Mouse (Mus musculus): ENCODE data around the gene Eef2k. TPM values are rescaled to one million over a fixed set of nuclear protein-coding genes. Genes with fewer than 3 reads are reported as not detected.

The Eef2k gene
- polyA plus RNA-seq, 2 experiments: 13.4 to 30.2 TPM

GRCm38 (mm10) chr7:120843037-120843621 lies 498 bp downstream of the Eef2k start:
- peak overlapping the region; percentile 73 to 95 for H3K4me3 ChIP-seq (ENCODE audit: insufficient read depth in 1 of 2, low read depth in 2 of 2, low read length in 2 of 2)
- H3K4me2 ChIP-seq (ENCODE audit: low read depth): peak overlapping the region; percentile 88
- no peaks in the 10 kb centered on the region for H3K27me3 ChIP-seq (ENCODE audit: control insufficient read depth, insufficient read depth, low read length)
- peak; percentile 65 to 74 (median 69) for DNase-seq (ENCODE audit: low read depth in 3 of 3, low spot score in 3 of 3)
- peak overlapping the region; percentile 90 for H3K27ac ChIP-seq
- H3K36me3 ChIP-seq (replicated peaks; ENCODE audit: control insufficient read depth, insufficient read depth, low read depth): peaks cover 27% of the 10 kb centered on the region
- peaks cover 0 to 28% of the 10 kb centered on the region in 2 experiments; a peak in 3 of 4 replicates for H3K4me1 ChIP-seq (replicated peaks; ENCODE audit: control insufficient read depth in 2 of 2, insufficient read depth in 2 of 2, low read length in 1 of 2)
- WGBS (ENCODE audit: insufficient replicate concordance): under 1% methylated on average over 40 of the region's 40 CpGs
- TF ChIP-seq EP300 (IDR thresholded peaks at IDR 0.05; ENCODE audit: low read depth) (no peak), CTCF (IDR thresholded peaks at IDR 0.05; ENCODE audit: low read depth) (no peak; the same call in none of the 2 replicates)
- peak; percentile 72 for ATAC-seq (ENCODE audit: insufficient read depth)
- peak overlapping the region; percentile 92 for H3K9ac ChIP-seq (replicated peaks)
- H3K9me3 ChIP-seq (ENCODE audit: control insufficient read depth, low read length): no peaks in the 10 kb centered on the region

DNA sequence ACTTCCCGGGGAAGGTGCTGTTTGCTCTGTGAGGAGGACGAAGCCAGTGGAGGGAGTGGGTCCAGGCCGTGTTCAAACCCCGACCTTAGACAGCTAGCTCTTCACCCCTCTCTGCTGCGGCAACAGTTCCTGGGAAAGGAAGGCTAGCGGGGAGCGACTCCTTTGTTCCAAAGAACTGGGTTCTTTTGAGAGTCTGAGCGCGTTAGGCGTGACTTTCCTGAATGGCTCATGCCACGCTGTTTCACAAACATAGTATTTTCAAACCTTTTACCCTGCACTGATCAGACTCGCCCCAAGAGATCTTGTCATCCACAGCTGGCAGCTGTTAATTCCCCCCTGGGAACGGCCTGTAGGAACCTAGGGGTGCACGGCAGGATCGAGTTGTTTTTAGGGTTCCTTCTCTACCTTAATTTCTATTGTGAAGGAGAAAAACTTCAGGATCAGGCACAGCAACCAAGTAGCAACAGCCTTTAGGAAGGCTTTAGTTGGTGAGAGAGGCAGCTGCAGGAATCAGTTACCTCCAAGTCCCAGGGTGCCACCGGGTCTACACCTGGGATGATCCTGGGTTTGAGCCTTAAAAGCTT lies 1.3 kb downstream of the Eef2k start:
- WGBS (ENCODE audit: insufficient replicate concordance): 5% methylated on average over 16 of the region's 16 CpGs
- peak overlapping the region; percentile 88 for H3K4me2 ChIP-seq (ENCODE audit: low read depth)
- peaks cover 29% of the 10 kb centered on the region for H3K36me3 ChIP-seq (replicated peaks; ENCODE audit: control insufficient read depth, insufficient read depth, low read depth)
- H3K27ac ChIP-seq: peak overlapping the region; percentile 90
- H3K4me3 ChIP-seq (ENCODE audit: insufficient read depth in 1 of 2, low read depth in 2 of 2, low read length in 2 of 2): peak overlapping the region; percentile 73 to 95
- no peaks in the 10 kb centered on the region for H3K9me3 ChIP-seq (ENCODE audit: control insufficient read depth, low read length)
- peak overlapping the region; percentile 92 for H3K9ac ChIP-seq (replicated peaks)
- H3K4me1 ChIP-seq (replicated peaks; ENCODE audit: control insufficient read depth in 2 of 2, insufficient read depth in 2 of 2, low read length in 1 of 2): peaks cover 7 to 36% of the 10 kb centered on the region in 2 experiments
- TF ChIP-seq EP300 (IDR thresholded peaks at IDR 0.05; ENCODE audit: low read depth): no peak
- TF ChIP-seq CTCF (IDR thresholded peaks at IDR 0.05; ENCODE audit: low read depth): no peak
- ATAC-seq (ENCODE audit: insufficient read depth): no peak
- DNase-seq (ENCODE audit: low read depth in 3 of 3, low spot score in 3 of 3): no peak
- no peaks in the 10 kb centered on the region for H3K27me3 ChIP-seq (ENCODE audit: control insufficient read depth, insufficient read depth, low read length)

GRCm38 (mm10) chr7:120844689-120845088 lies 2.1 kb downstream of the Eef2k start:
- Histone ChIP-seq H3K4me1 (replicated peaks; ENCODE audit: control insufficient read depth in 2 of 2, insufficient read depth in 2 of 2, low read length in 1 of 2) (peaks cover 12 to 41% of the 10 kb centered on the region in 2 experiments), H3K4me3 (ENCODE audit: insufficient read depth in 1 of 2, low read depth in 2 of 2, low read length in 2 of 2) (peak overlapping the region; percentile 73 to 95), H3K4me2 (ENCODE audit: low read depth) (peak overlapping the region; percentile 88), H3K36me3 (replicated peaks; ENCODE audit: control insufficient read depth, insufficient read depth, low read depth) (peaks cover 29% of the 10 kb centered on the region), H3K9ac (replicated peaks) (peak overlapping the region; percentile 92), H3K27ac (peak overlapping the region; percentile 90), H3K27me3 (ENCODE audit: control insufficient read depth, insufficient read depth, low read length) (no peaks in the 10 kb centered on the region), H3K9me3 (ENCODE audit: control insufficient read depth, low read length) (no peaks in the 10 kb centered on the region)
- WGBS (ENCODE audit: insufficient replicate concordance): 56% methylated on average over 9 of the region's 9 CpGs
- DNase-seq (ENCODE audit: low read depth in 3 of 3, low spot score in 3 of 3): peak in 1 of 3 experiments; percentile 59
- no peak for ATAC-seq (ENCODE audit: insufficient read depth)
- TF ChIP-seq CTCF (IDR thresholded peaks at IDR 0.05; ENCODE audit: low read depth): no peak
- no peak for TF ChIP-seq EP300 (IDR thresholded peaks at IDR 0.05; ENCODE audit: low read depth)

GRCm38 (mm10) chr7:120848831-120849512 lies 6.3 kb downstream of the Eef2k start:
- H3K9ac ChIP-seq (replicated peaks): no peak overlapping the region; the same call in 1 of the 2 replicates

DNA sequence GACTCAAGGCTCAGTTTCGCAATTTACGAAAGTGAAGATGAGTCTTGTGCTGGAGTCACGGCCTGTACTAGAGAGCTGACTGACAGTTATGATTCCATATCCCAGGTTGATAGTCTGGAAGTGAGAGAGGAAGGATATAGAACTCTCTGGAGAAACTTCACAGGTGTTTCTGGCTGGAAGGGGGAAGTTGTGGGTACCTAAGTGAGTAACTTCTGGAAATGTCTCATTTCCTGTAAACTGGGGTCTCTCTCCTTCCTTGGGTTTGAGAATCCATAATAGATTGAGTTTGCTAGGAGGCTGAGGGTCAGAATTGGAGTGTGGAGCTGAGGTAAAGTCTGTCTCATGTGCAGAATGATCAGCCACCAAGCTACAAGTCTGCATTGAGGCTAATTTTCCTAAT lies 7.5 kb downstream of the Eef2k start:
- peak overlapping the region; percentile 72 for H3K27ac ChIP-seq
- H3K9ac ChIP-seq (replicated peaks): no peak overlapping the region
- DNase-seq (ENCODE audit: low read depth in 3 of 3, low spot score in 3 of 3) (no peak), ATAC-seq (ENCODE audit: insufficient read depth) (no peak)
- H3K4me2 ChIP-seq (ENCODE audit: low read depth): peak overlapping the region; percentile 61
- H3K4me1 ChIP-seq (replicated peaks; ENCODE audit: control insufficient read depth in 2 of 2, insufficient read depth in 2 of 2, low read length in 1 of 2): peaks cover 45 to 65% of the 10 kb centered on the region in 2 experiments
- no peaks in the 10 kb centered on the region for H3K27me3 ChIP-seq (ENCODE audit: control insufficient read depth, insufficient read depth, low read length)
- no peak overlapping the region for H3K4me3 ChIP-seq (ENCODE audit: insufficient read depth in 1 of 2, low read depth in 2 of 2, low read length in 2 of 2)
- TF ChIP-seq EP300 (IDR thresholded peaks at IDR 0.05; ENCODE audit: low read depth): no peak
- peaks cover 35% of the 10 kb centered on the region for H3K36me3 ChIP-seq (replicated peaks; ENCODE audit: control insufficient read depth, insufficient read depth, low read depth)
- H3K9me3 ChIP-seq (ENCODE audit: control insufficient read depth, low read length): no peaks in the 10 kb centered on the region
- WGBS (ENCODE audit: insufficient replicate concordance): 86% methylated on average over 3 of the region's 3 CpGs

More at GRCm38 (mm10) chr7:120848831-120849512, 6.3 kb downstream of the Eef2k start:
- DNase-seq (ENCODE audit: low read depth in 3 of 3, low spot score in 3 of 3) (no peak), ATAC-seq (ENCODE audit: insufficient read depth) (no peak)
- H3K4me1 ChIP-seq (replicated peaks; ENCODE audit: control insufficient read depth in 2 of 2, insufficient read depth in 2 of 2, low read length in 1 of 2): peaks cover 40 to 71% of the 10 kb centered on the region in 2 experiments
- H3K4me2 ChIP-seq (ENCODE audit: low read depth): no peak overlapping the region
- H3K36me3 ChIP-seq (replicated peaks; ENCODE audit: control insufficient read depth, insufficient read depth, low read depth): peaks cover 36% of the 10 kb centered on the region
- H3K9me3 ChIP-seq (ENCODE audit: control insufficient read depth, low read length): no peaks in the 10 kb centered on the region
- 57% methylated on average over 3 of the region's 3 CpGs for WGBS (ENCODE audit: insufficient replicate concordance)
- TF ChIP-seq EP300 (IDR thresholded peaks at IDR 0.05; ENCODE audit: low read depth) (no peak), CTCF (IDR thresholded peaks at IDR 0.05; ENCODE audit: low read depth) (no peak)
- H3K27me3 ChIP-seq (ENCODE audit: control insufficient read depth, insufficient read depth, low read length): no peaks in the 10 kb centered on the region
- H3K27ac ChIP-seq: peak overlapping the region; percentile 21
- no peak overlapping the region for H3K4me3 ChIP-seq (ENCODE audit: insufficient read depth in 1 of 2, low read depth in 2 of 2, low read length in 2 of 2)
